Mouse (Mus musculus): ENCODE data around the gene Abca16.

GRCm38 (mm10) chr7:120504663-120504979 lies 95.2 kb downstream of the Abca16 start:
- TF ChIP-seq MAFK (IDR thresholded peaks at IDR 0.05; ENCODE audit: borderline replicate concordance, low read depth, low read length) (no peak), CTCF (IDR thresholded peaks at IDR 0.05 in 2 of 3, conservative IDR thresholded peaks at IDR 0.05 in 1 of 3; ENCODE audit: control insufficient read depth in 1 of 3, insufficient read depth in 1 of 3, low read depth in 2 of 3, low read length in 3 of 3, poor library complexity in 1 of 3, severe bottlenecking in 1 of 3) (no peak), POLR2A (IDR thresholded peaks at IDR 0.05; ENCODE audit: control insufficient read depth in 1 of 2, insufficient read depth in 1 of 2, low read depth in 1 of 2, low read length in 2 of 2, poor library complexity in 1 of 2) (no peak), ETS1 (IDR thresholded peaks at IDR 0.05; ENCODE audit: low read depth, low read length) (no peak), NRF1 (IDR thresholded peaks at IDR 0.05; ENCODE audit: insufficient read depth, low read depth, low read length, poor library complexity, severe bottlenecking) (no peak), ZNF384 (IDR thresholded peaks at IDR 0.05; ENCODE audit: low read depth, low read length) (no peak), TAL1 (IDR thresholded peaks at IDR 0.05; ENCODE audit: low read length) (no peak), ELF1 (IDR thresholded peaks at IDR 0.05; ENCODE audit: low read depth, low read length) (no peak)

All from MEL (cell line).